Mouse (Mus musculus): ENCODE measurements around the gene Gna12. TPM values are rescaled to one million over a fixed set of nuclear protein-coding genes. Genes with fewer than 3 reads are reported as not detected.

The Gna12 gene
- total RNA-seq (2023; ENCODE audit: inconsistent age): 26.5 to 31.5 TPM (median 27.5 TPM) in 4 replicates

DNA sequence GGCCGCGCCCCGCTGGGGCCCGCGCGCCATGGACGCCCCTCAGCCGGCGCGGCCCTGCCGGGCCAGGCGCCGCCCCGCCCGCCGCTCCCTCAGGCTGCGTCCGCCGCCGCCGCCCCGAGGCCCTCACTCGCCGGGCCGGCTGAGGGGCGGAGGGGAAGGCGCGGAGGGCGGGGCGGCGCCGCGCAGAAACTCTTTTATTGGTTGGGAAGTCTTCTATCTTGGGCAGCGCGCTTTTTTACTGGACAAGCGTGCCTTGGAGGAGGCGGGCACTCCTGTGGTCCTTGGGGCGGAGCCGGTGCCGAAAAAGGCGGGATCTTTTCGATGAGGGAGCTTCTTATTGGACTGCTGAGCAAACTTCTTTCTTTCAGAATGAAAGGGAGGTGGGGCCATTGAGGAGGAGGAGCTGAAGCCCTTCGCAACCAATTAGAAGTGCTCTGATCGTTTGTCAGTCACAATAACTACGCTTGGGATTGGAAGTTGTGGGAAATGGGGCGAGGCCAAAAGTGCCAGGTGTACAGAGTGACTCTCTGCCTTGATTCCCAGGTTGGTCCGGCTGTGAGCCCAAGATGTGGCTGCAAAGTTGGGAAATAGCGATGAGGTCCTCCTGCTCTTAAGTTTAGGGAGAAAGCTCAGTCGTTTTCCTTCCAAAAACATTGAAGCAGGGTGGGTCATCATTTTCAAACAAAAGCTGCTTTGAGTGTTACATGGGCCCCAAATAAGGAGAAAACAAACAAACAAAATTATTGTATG is at the start of gene Gna12:
Gene Gna12, minus strand, starts transcription at position 118 of the 750 bp plus-strand sequence.

DNA sequence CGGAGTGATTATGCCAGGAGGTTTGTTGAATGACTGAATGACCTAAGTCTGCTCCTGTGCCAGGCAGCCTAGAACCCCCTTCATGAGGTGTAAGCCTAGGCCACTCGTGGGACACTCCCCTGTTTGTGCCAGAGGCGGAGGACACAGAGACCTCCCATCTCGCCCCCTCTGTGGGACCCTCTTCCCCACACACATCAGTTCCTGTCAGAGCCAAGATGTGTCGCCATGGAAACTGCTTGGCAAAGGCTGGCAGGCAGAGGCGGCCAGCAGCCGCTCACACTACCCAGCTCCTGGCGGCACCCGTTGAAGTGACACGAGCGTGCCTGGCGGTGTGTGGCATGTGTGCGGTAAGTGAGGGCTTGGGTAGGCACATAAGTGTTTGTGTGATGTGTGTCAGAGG is 106.4 kb downstream of the Gna12 start, which contains the start of gene Amz1:
Gene Amz1, plus strand, starts transcription at position 306 of the 400 bp plus-strand sequence.

Other genes with a start within 250 kb of the Gna12 start
- 19.8 to 28.7 TPM (median 23.1 TPM) in 4 replicates for gene Lfng, start 223.1 kb downstream of the Gna12 start, total RNA-seq (2023; ENCODE audit: inconsistent age)
- 102 to 112 TPM (median 108 TPM) in 4 replicates for gene Ttyh3, start 181.4 kb downstream of the Gna12 start, total RNA-seq (2023; ENCODE audit: inconsistent age)
- 28.1 to 38.7 TPM (median 32.8 TPM) in 4 replicates for gene Iqce, start 128.1 kb downstream of the Gna12 start, total RNA-seq (2023; ENCODE audit: inconsistent age)
- 25.5 to 28.9 TPM (median 26.3 TPM) in 4 replicates for gene Brat1, start 125.4 kb downstream of the Gna12 start, total RNA-seq (2023; ENCODE audit: inconsistent age)
- gene Amz1, start 106.3 kb downstream of the Gna12 start, total RNA-seq (2023; ENCODE audit: inconsistent age): 5.9 to 9.0 TPM (median 6.8 TPM) in 4 replicates
- 280 to 308 TPM (median 300 TPM) in 4 replicates for gene Card11, start 170.2 kb upstream of the Gna12 start, total RNA-seq (2023; ENCODE audit: inconsistent age)